Mouse (Mus musculus) adrenal gland, postnatal 10 days (tissue): ENCODE results near the gene Ssx2ip. TPM values are rescaled to one million over a fixed set of nuclear protein-coding genes. Genes with fewer than 3 reads are reported as not detected.
A peak's percentile ranks its signal among the peaks of the same experiment; 100 is the strongest.
"Not testable (repeated sequence)": the region's sequence is repeated elsewhere in the genome, so short reads cannot be mapped to it uniquely, and the experiment has no call there.

Experiments
- DNase-seq: peaks from one replicate; pipeline ENCODE4 v3.0.0; 2021; ENCODE audit warnings: mixed read lengths
- total RNA-seq, 2 experiments: library from RNA; stranded (reverse); gene quantifications; 2 replicates each; pipeline ENCODE4 v1.2.3; 2021

Ssx2ip gene
- total RNA-seq, 2 experiments from 2014 or later, result 12.5 to 17.3 TPM

- DNase-seq, result peak; percentile 25
Measured at GRCm38 (mm10) chr3:146403770-146404169, 672 bp upstream of the Ssx2ip start.

- DNase-seq, result no peak
Measured at GRCm38 (mm10) chr3:146405213-146406006, 968 bp downstream of the Ssx2ip start.

GRCm38 (mm10) chr3:146406007-146406341 lies 1.5 kb downstream of the Ssx2ip start:
- DNase-seq, result no peak

GRCm38 (mm10) chr3:146407086-146407721 lies 2.8 kb downstream of the Ssx2ip start:
- no peak for DNase-seq

GRCm38 (mm10) chr3:146410114-146410513 lies 5.7 kb downstream of the Ssx2ip start:
- DNase-seq, result no peak

- DNase-seq, result no peak
Measured at GRCm38 (mm10) chr3:146412008-146412407, 7.6 kb downstream of the Ssx2ip start.

- DNase-seq, result no peak
Measured at GRCm38 (mm10) chr3:146412480-146412879, 8.0 kb downstream of the Ssx2ip start.

- no peak for DNase-seq
Measured at GRCm38 (mm10) chr3:146413016-146413415, 8.6 kb downstream of the Ssx2ip start.

GRCm38 (mm10) chr3:146413992-146414391 lies 9.6 kb downstream of the Ssx2ip start:
- DNase-seq, result no peak

GRCm38 (mm10) chr3:146414555-146414954 lies 10.1 kb downstream of the Ssx2ip start:
- DNase-seq, result no peak

- no peak for DNase-seq
Measured at GRCm38 (mm10) chr3:146417873-146418272, 13.4 kb downstream of the Ssx2ip start.

GRCm38 (mm10) chr3:146418901-146419300 lies 14.5 kb downstream of the Ssx2ip start:
- DNase-seq, result no peak

GRCm38 (mm10) chr3:146419534-146419933 lies 15.1 kb downstream of the Ssx2ip start:
- DNase-seq, result no peak

GRCm38 (mm10) chr3:146419992-146420537 lies 15.6 kb downstream of the Ssx2ip start:
- no peak for DNase-seq

- DNase-seq, result no peak
Measured at GRCm38 (mm10) chr3:146421787-146422186, 17.3 kb downstream of the Ssx2ip start.

- DNase-seq, result no peak
Measured at GRCm38 (mm10) chr3:146423710-146424109, 19.3 kb downstream of the Ssx2ip start.

GRCm38 (mm10) chr3:146424306-146424900 lies 20.0 kb downstream of the Ssx2ip start:
- DNase-seq, result no peak

GRCm38 (mm10) chr3:146425902-146426301 lies 21.5 kb downstream of the Ssx2ip start:
- DNase-seq, result no peak

GRCm38 (mm10) chr3:146426489-146426888 lies 22.0 kb downstream of the Ssx2ip start:
- DNase-seq, result no peak

- not testable (repeated sequence) for DNase-seq
Measured at GRCm38 (mm10) chr3:146433063-146433462, 28.6 kb downstream of the Ssx2ip start.

GRCm38 (mm10) chr3:146433681-146434350 lies 29.4 kb downstream of the Ssx2ip start:
- no peak for DNase-seq

- no peak for DNase-seq
Measured at GRCm38 (mm10) chr3:146434686-146435085, 30.2 kb downstream of the Ssx2ip start.

- DNase-seq, result no peak
Measured at GRCm38 (mm10) chr3:146435533-146435932, 31.1 kb downstream of the Ssx2ip start.
